Mouse (Mus musculus) brain, embryonic 14.5 days (tissue): ENCODE data around the gene Plcd4.

Experiments used
- CTCF ChIP-seq: fragments of 200-500 bp; IDR thresholded peaks from 2 replicates; pipeline ENCODE4 v1.5.1; 2012; ENCODE audit warnings: inconsistent platforms, mild to moderate bottlenecking, moderate library complexity, borderline replicate concordance; ENCODE audit not compliant: insufficient read depth, insufficient read length; ENCODE audit errors: extremely low read depth
- POLR2A ChIP-seq: fragments of 200-500 bp; IDR thresholded peaks from 2 replicates; pipeline ENCODE4 v1.6.1; 2012; ENCODE audit warnings: mild to moderate bottlenecking, inconsistent platforms, borderline replicate concordance; ENCODE audit not compliant: poor library complexity, insufficient read depth, insufficient read length, severe bottlenecking; ENCODE audit errors: extremely low read depth

GRCm38 (mm10) chr1:74594434-74594833 is 51.7 kb downstream of the Plcd4 start:
- TF ChIP-seq POLR2A: no peak
- TF ChIP-seq CTCF: no peak
